Mouse (Mus musculus) E14TG2a.4 (cell line): ENCODE measurements around the gene 2300002M23Rik.

Source experiments
- CTCF ChIP-seq: conservative IDR thresholded peaks from 2 replicates; pipeline ENCODE4 v1.5.1; 2014; ENCODE audit warnings: low read length
- POU5F1 ChIP-seq: IDR thresholded peaks from 2 replicates; pipeline ENCODE4 v1.6.1; 2014; ENCODE audit warnings: low read length, borderline replicate concordance

GRCm38 (mm10) chr17:35556812-35557211 is 10.4 kb upstream of the 2300002M23Rik start:
- peak; percentile 99 for TF ChIP-seq CTCF
- no peak for TF ChIP-seq POU5F1
